Mouse (Mus musculus) liver, embryonic 11.5 days (tissue): Measurements from ENCODE around the gene Zbtb44. TPM values are rescaled to one million over a fixed set of nuclear protein-coding genes. Genes with fewer than 3 reads are reported as not detected.

Experiments
- ATAC-seq: fragments of 200-750 bp; cut with Nextera tagmentation; replicated peaks from 2 replicates; pipeline ENCODE4 v1.8.0; 2017; ENCODE audit warnings: moderate number of reproducible peaks, mild to moderate bottlenecking, moderate TSS enrichment, moderate library complexity; ENCODE audit not compliant: low FRiP score
- DNase-seq: peaks from one replicate; pipeline ENCODE4 v3.0.0-alpha.2; 2017; ENCODE audit warnings: low spot score
- H3K27ac ChIP-seq: fragments of 300-500 bp; sonication (generic); 2 replicates; pipeline ENCODE4 v1.5.1; 2014; ENCODE audit warnings: mild to moderate bottlenecking, low read depth, low read length, control low read depth
- H3K27me3 ChIP-seq: fragments of 300-500 bp; sonication (generic); replicated peaks from 2 replicates; pipeline ENCODE4 v1.6.1; 2014; ENCODE audit warnings: low read length, mixed read lengths; ENCODE audit not compliant: control insufficient read depth, insufficient read depth
- H3K36me3 ChIP-seq: fragments of 300-500 bp; sonication (generic); 2 replicates; pipeline ENCODE4 v1.6.1; 2014; ENCODE audit warnings: mild to moderate bottlenecking, low read length, moderate library complexity, mixed read lengths; ENCODE audit not compliant: control insufficient read depth, insufficient read depth
- H3K4me1 ChIP-seq: fragments of 300-500 bp; sonication (generic); replicated peaks from 2 replicates; pipeline ENCODE4 v1.6.1; 2014; ENCODE audit warnings: low read length, mixed read lengths; ENCODE audit not compliant: control insufficient read depth, insufficient read depth
- H3K4me2 ChIP-seq: fragments of 300-500 bp; sonication (generic); 2 replicates; pipeline ENCODE4 v1.6.1; 2014; ENCODE audit warnings: mild to moderate bottlenecking, control low read depth, moderate library complexity
- H3K4me3 ChIP-seq: fragments of 300-500 bp; sonication (generic); 2 replicates; pipeline ENCODE4 v1.5.1; 2014; ENCODE audit warnings: low read depth, low read length, control low read depth
- H3K9ac ChIP-seq: fragments of 300-500 bp; sonication (generic); 2 replicates; pipeline ENCODE4 v1.6.1; 2014; ENCODE audit warnings: low read depth, low read length, control low read depth
- H3K9me3 ChIP-seq: fragments of 300-500 bp; sonication (generic); 2 replicates; pipeline ENCODE4 v1.6.1; 2016; ENCODE audit warnings: low read length, inconsistent platforms, mixed read lengths; ENCODE audit not compliant: control insufficient read depth
- WGBS: fragments of 180-500 bp; shearing (Covaris S2); extraction: QIAGEN DNeasy Blood & Tissue Kit; methylation state at CpG from one replicate; pipeline ENCODE4 v1.1.7; 2014; 5-methylcytosine and 5-hydroxymethylcytosine counted together
- polyA plus RNA-seq: library from polyadenylated mRNA; unstranded; fragments of >200 nt; fragmentation: Nextera tagmentation; extraction: Ambion mirVana; gene quantifications from 2 replicates; pipeline ENCODE4 v1.2.1, GENCODE M21; 2014

The Zbtb44 gene
- polyA plus RNA-seq, 1 experiment from 2014 or later: 9.1 TPM

- Histone ChIP-seq H3K27ac (no peak overlapping the region), H3K27me3 (no peaks in the 10 kb centered on the region), H3K4me3 (no peak overlapping the region), H3K36me3 (no peaks in the 10 kb centered on the region), H3K4me2 (no peak overlapping the region), H3K9ac (no peak overlapping the region), H3K4me1 (no peaks in the 10 kb centered on the region), H3K9me3 (no peaks in the 10 kb centered on the region)
- no peak for ATAC-seq
- WGBS: 77% methylated on average over 3 of the region's 3 CpGs
- no peak for DNase-seq
Measured at GRCm38 (mm10) chr9:31010749-31011148, 19.7 kb upstream of the Zbtb44 start.

DNA sequence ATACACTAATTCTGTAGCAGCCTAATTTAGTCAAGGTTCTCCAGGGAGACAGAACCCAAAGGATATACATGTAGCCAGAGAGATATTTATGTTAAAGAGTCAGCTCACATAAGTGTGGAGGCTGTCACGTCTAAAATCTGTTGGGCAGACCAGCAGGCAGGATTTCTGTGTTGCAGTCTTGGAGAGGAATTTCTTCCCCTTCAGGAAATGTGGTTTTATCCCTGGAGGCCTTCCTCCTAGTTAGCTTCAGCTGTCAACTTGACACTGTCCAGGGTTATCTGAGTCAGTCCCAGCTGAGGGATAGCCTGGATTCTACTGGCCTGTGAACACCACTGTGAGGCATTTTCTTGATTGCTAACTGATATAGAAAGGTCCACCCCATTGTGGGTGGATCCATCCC lies 18.9 kb upstream of the Zbtb44 start:
- H3K4me2 ChIP-seq: no peak overlapping the region
- DNase-seq (no peak), ATAC-seq (no peak)
- H3K36me3 ChIP-seq: no peaks in the 10 kb centered on the region
- H3K4me3 ChIP-seq: no peak overlapping the region
- no peaks in the 10 kb centered on the region for H3K9me3 ChIP-seq
- WGBS: 11% methylated on average over 1 of the region's 1 CpGs
- H3K9ac ChIP-seq: no peak overlapping the region
- no peaks in the 10 kb centered on the region for H3K4me1 ChIP-seq
- no peaks in the 10 kb centered on the region for H3K27me3 ChIP-seq
- H3K27ac ChIP-seq: no peak overlapping the region

DNA sequence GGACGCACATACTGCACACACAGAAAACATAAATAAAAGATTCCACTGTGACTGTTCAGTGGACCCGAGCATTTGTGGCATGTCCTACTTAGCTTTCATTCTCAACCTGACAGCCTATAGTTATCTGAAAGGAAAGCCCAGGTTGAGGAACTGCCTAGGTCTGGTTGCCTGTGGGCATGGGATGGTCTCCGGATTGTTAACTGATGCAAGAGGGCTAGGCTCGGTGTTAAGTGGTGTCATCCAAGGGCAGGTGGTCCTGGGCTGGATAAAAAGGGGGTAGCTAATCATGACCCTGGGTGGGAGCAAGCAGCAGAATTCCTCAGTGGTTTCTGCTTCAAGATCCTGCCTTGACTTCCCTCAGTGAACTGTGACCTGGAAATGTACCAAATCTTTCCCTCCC lies 17.8 kb upstream of the Zbtb44 start:
- no peaks in the 10 kb centered on the region for H3K27me3 ChIP-seq
- H3K4me3 ChIP-seq: no peak overlapping the region
- no peaks in the 10 kb centered on the region for H3K36me3 ChIP-seq

DNA sequence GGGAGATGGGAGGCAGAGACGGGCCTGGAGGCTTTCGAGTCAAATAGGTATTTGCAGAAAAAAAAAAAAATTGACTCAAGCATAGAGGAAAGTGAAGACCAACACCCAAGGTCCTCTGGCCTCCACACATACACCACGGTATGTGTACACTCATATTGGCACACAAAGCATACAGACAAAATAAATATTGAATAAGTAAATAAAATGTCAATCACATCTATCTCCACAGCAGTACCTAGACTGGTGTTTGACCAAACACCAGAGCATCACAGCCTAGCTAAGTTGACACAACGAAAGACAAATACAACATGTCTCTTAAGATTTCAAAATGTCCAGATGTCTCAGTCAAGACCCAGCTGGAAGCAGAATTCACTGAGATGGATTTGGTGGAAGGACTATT lies 17.0 kb upstream of the Zbtb44 start:
- H3K4me2 ChIP-seq: no peak overlapping the region
- no peaks in the 10 kb centered on the region for H3K4me1 ChIP-seq
- ATAC-seq (no peak), DNase-seq (no peak)
- H3K9ac ChIP-seq: no peak overlapping the region
- H3K4me3 ChIP-seq: no peak overlapping the region
- H3K36me3 ChIP-seq: no peaks in the 10 kb centered on the region
- H3K9me3 ChIP-seq: no peaks in the 10 kb centered on the region
- WGBS: 69% methylated on average over 4 of the region's 4 CpGs
- H3K27ac ChIP-seq: no peak overlapping the region
- no peaks in the 10 kb centered on the region for H3K27me3 ChIP-seq

More for the DNA sequence above, 17.8 kb upstream of the Zbtb44 start:
- DNase-seq (no peak), ATAC-seq (no peak)
- WGBS: 73% methylated on average over 4 of the region's 4 CpGs
- no peak overlapping the region for H3K27ac ChIP-seq
- H3K4me2 ChIP-seq: no peak overlapping the region
- no peaks in the 10 kb centered on the region for H3K4me1 ChIP-seq
- no peak overlapping the region for H3K9ac ChIP-seq
- no peaks in the 10 kb centered on the region for H3K9me3 ChIP-seq

GRCm38 (mm10) chr9:31017616-31018015 lies 12.8 kb upstream of the Zbtb44 start:
- H3K9ac ChIP-seq: no peak overlapping the region
- H3K27ac ChIP-seq: no peak overlapping the region
- no peaks in the 10 kb centered on the region for H3K4me1 ChIP-seq
- no peak overlapping the region for H3K4me3 ChIP-seq
- no peak for ATAC-seq
- DNase-seq: no peak
- H3K9me3 ChIP-seq: no peaks in the 10 kb centered on the region
- H3K27me3 ChIP-seq: no peaks in the 10 kb centered on the region; the same call in 1 of the 2 replicates
- 60% methylated on average over 4 of the region's 4 CpGs for WGBS
- H3K4me2 ChIP-seq: no peak overlapping the region
- H3K36me3 ChIP-seq: no peaks in the 10 kb centered on the region

DNA sequence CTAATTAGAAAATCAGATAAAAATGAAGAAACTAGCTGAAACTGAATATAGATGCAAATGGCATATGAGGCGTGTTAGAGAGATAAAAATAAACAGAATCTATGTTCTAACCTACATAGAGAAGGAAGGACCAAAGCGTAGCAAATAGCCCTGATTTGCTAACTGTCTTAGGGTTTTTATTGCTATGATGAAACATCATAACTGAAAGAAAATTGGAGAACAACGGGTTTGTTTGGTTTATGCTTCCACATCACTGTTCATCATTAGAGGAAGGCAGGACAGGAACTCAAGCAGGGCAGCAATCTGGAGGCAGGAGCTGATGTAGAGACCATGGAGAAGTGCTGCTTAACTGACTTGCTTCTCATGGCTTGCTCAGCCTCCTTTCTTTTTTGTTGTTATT lies 12.3 kb upstream of the Zbtb44 start:
- H3K27ac ChIP-seq: no peak overlapping the region

GRCm38 (mm10) chr9:31018705-31019104 lies 11.7 kb upstream of the Zbtb44 start:
- no peak overlapping the region for H3K4me2 ChIP-seq
- DNase-seq (no peak), ATAC-seq (no peak)
- no peaks in the 10 kb centered on the region for H3K9me3 ChIP-seq
- H3K9ac ChIP-seq: no peak overlapping the region
- no peaks in the 10 kb centered on the region for H3K4me1 ChIP-seq
- H3K27me3 ChIP-seq: no peaks in the 10 kb centered on the region; the same call in 1 of the 2 replicates
- no peak overlapping the region for H3K27ac ChIP-seq
- no peak overlapping the region for H3K4me3 ChIP-seq
- no peaks in the 10 kb centered on the region for H3K36me3 ChIP-seq

More for the DNA sequence above, 12.3 kb upstream of the Zbtb44 start:
- Histone ChIP-seq H3K4me3 (no peak overlapping the region), H3K4me2 (no peak overlapping the region), H3K9ac (no peak overlapping the region), H3K4me1 (no peaks in the 10 kb centered on the region), H3K9me3 (no peaks in the 10 kb centered on the region), H3K27me3 (no peaks in the 10 kb centered on the region; the same call in 1 of the 2 replicates), H3K36me3 (no peaks in the 10 kb centered on the region)
- ATAC-seq (no peak), DNase-seq (no peak)
- WGBS: 83% methylated on average over 3 of the region's 3 CpGs

DNA sequence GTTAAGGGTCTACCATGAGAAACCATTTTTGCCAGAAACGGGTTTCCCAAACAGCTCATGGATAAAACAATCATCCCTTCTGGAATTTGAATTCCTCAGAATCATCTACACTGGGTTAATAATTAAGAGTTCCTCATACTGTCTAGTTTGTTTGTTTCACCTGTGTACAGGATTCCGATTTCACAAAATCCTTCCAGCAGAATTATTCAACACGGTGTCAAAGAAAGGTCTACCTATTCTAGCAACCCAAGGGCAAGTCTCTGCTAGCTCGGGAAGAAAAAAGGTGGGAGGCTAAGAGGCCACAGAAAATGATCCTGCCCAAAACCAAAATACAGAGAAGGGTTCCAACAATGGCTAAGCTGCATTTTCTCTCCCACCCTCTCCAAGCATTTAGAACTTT lies 2.2 kb upstream of the Zbtb44 start:
- ATAC-seq: no peak
- no peaks in the 10 kb centered on the region for H3K27me3 ChIP-seq
- WGBS: 80% methylated on average over 4 of the region's 4 CpGs
- no peaks in the 10 kb centered on the region for H3K9me3 ChIP-seq
- H3K4me2 ChIP-seq: no peak overlapping the region
- no peak overlapping the region for H3K9ac ChIP-seq
- no peak overlapping the region for H3K4me3 ChIP-seq
- no peaks in the 10 kb centered on the region for H3K36me3 ChIP-seq
- H3K27ac ChIP-seq: no peak overlapping the region
- H3K4me1 ChIP-seq: 0 out of 2 replicates have a peak, but pooled peaks cover 2% of the 10 kb centered on the region
- no peak for DNase-seq

DNA sequence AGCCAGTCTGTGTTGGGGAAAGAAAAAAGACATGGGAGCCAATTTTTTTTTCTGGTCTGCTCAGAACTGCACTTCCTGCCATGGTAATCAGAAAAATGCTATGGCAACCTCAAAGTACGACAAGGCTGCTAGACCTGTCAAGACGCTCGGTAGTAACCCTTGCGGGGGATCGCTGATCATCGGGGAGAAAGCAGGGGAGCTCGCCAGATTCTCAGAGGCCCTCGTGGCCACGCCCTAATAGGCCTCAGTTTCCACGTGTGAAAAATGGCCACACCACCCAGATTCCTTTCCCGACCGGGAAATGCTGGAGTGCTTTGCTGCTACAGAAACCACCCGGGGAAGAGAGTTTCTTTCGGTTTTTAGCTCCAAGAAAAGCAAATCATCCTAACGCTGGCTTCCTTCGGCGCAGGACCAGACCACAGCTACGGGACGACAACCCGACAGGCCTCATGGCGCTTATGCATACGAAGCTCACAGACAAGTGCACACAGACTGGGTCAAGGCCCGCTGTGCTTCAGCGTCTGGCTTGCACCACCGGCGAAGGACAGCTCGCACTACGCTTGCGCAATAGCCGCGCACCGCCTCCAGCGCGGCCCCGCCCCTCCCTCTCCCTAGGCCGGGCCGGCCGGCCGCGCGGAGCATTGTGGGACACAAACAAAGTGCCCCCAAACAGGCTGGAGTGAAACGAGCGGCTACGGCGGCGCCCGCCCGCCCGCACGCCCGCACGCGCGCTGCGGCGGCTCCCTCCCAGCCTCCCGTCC lies 513 bp upstream of the Zbtb44 start:
- Histone ChIP-seq H3K27ac (peak overlapping the region; percentile 94), H3K4me3 (peak overlapping the region; percentile 89), H3K9ac (peak overlapping the region; percentile 94), H3K9me3 (no peaks in the 10 kb centered on the region), H3K4me1 (0 out of 2 replicates have a peak, but pooled peaks cover 2% of the 10 kb centered on the region), H3K4me2 (peak overlapping the region; percentile 79), H3K27me3 (no peaks in the 10 kb centered on the region), H3K36me3 (no peaks in the 10 kb centered on the region)
- WGBS: under 1% methylated on average over 57 of the region's 57 CpGs
- peak; percentile 91 for ATAC-seq
- DNase-seq: peak; percentile 94
